Mouse (Mus musculus): Measurements from ENCODE around the gene Mdm2.

Mdm2 gene

GRCm38 (mm10) chr10:117640595-117641078 is 69.9 kb downstream of the Mdm2 start:
- DNase-seq = no peak

- peak; percentile 29 to 53 for DNase-seq
These were observed 70.5 kb downstream of the Mdm2 start for GRCm38 (mm10) chr10:117639899-117640594.

DNA sequence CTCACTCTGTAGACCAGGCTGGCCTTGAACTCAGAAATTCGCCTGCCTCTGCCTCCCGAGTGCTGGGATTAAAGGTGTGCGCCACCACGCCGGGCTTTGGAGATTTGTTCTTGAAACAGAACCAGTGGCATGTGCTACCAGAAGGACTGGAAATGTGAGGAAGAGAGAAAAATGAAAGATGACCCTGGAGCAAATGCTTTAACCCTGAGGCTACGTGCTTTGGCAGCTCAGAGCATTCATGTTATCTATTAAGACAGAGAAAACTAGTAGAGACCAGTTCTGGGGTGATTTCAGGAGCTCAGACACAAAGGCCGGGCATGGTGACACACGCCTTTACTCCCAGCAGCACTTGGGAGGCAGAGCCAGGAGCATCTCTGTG is 71.3 kb downstream of the Mdm2 start:
- DNase-seq = no peak

All from kidney, postnatal 25 days (tissue).